Mouse (Mus musculus) midbrain, embryonic 14.5 days (tissue): ENCODE data around the gene Gm6034. TPM values are rescaled to one million over a fixed set of nuclear protein-coding genes. Genes with fewer than 3 reads are reported as not detected.
A peak's percentile ranks its signal among the peaks of the same experiment; 100 is the strongest.
"Not testable (repeated sequence)": the region's sequence is repeated elsewhere in the genome, so short reads cannot be mapped to it uniquely, and the experiment has no call there.

Experiments used
- ATAC-seq: fragments of 200-750 bp; cut with Nextera tagmentation; 2 replicates; pipeline ENCODE4 v1.8.0; 2017; ENCODE audit warnings: moderate number of reproducible peaks, moderate library complexity; ENCODE audit not compliant: low FRiP score, low TSS enrichment
- DNase-seq: peaks from one replicate; pipeline ENCODE4 v3.0.0-alpha.2; 2015
- H3K27ac ChIP-seq: fragments of 300-500 bp; sonication (generic); replicated peaks from 2 replicates; pipeline ENCODE4 v1.5.1; 2014; ENCODE audit warnings: mild to moderate bottlenecking, low read depth, low read length, moderate library complexity
- H3K27me3 ChIP-seq: fragments of 300-500 bp; sonication (generic); 2 replicates; pipeline ENCODE4 v1.6.1; 2014; ENCODE audit warnings: low read length, control low read depth, mixed read lengths; ENCODE audit not compliant: control insufficient read depth, insufficient read depth
- H3K36me3 ChIP-seq: fragments of 300-500 bp; sonication (generic); 2 replicates; pipeline ENCODE4 v1.6.1; 2014; ENCODE audit warnings: low read length, control low read depth; ENCODE audit not compliant: control insufficient read depth, insufficient read depth
- H3K4me1 ChIP-seq: fragments of 300-500 bp; sonication (generic); 2 replicates; pipeline ENCODE4 v1.6.1; 2014; ENCODE audit warnings: mild to moderate bottlenecking, antibody characterized with exemption, low read length, control low read depth; ENCODE audit not compliant: control insufficient read depth, insufficient read depth
- H3K4me2 ChIP-seq: fragments of 300-500 bp; sonication (generic); 2 replicates; pipeline ENCODE4 v1.6.1; 2014; ENCODE audit warnings: mild to moderate bottlenecking, low read length, moderate library complexity
- H3K4me3 ChIP-seq: fragments of 300-500 bp; sonication (generic); replicated peaks from 2 replicates; pipeline ENCODE4 v1.5.1; 2014; ENCODE audit warnings: low read depth, low read length
- H3K9ac ChIP-seq: fragments of 300-500 bp; sonication (generic); replicated peaks from 2 replicates; pipeline ENCODE4 v1.6.1; 2014; ENCODE audit warnings: mild to moderate bottlenecking, low read length, moderate library complexity
- H3K9me3 ChIP-seq: fragments of 300-500 bp; sonication (generic); 2 replicates; pipeline ENCODE4 v1.6.1; 2016; ENCODE audit warnings: low read length, control low read depth, mixed read lengths; ENCODE audit not compliant: control insufficient read depth
- WGBS: fragments of 180-500 bp; shearing (Covaris S2); extraction: QIAGEN DNeasy Blood & Tissue Kit; methylation state at CpG from one replicate; pipeline ENCODE4 v1.1.7; 2014; 5-methylcytosine and 5-hydroxymethylcytosine counted together
- polyA plus RNA-seq: library from polyadenylated mRNA; unstranded; fragments of >200 nt; fragmentation: Nextera tagmentation; extraction: Ambion mirVana; gene quantifications from 2 replicates; pipeline ENCODE4 v1.2.1, GENCODE M21; 2014

Gene Gm6034
- polyA plus RNA-seq, 1 experiment from 2014 or later = not detected

GRCm38 (mm10) chr17:36028879-36029619 lies 13.7 kb upstream of the Gm6034 start:
- H3K4me2 ChIP-seq = no peak overlapping the region
- H3K27me3 ChIP-seq = no peaks in the 10 kb centered on the region
- peaks cover 9% of the 10 kb centered on the region; the same call in 1 of the 2 replicates for H3K4me1 ChIP-seq
- ATAC-seq (no peak), DNase-seq (no peak)
- H3K9ac ChIP-seq = no peak overlapping the region
- no peaks in the 10 kb centered on the region for H3K9me3 ChIP-seq
- no peak overlapping the region for H3K4me3 ChIP-seq
- no peak overlapping the region for H3K27ac ChIP-seq
- no peaks in the 10 kb centered on the region for H3K36me3 ChIP-seq
- WGBS = 54% methylated on average over 7 of the region's 7 CpGs

- H3K4me2 ChIP-seq, H3K36me3 ChIP-seq, H3K9ac ChIP-seq, DNase-seq, H3K4me3 ChIP-seq, H3K27me3 ChIP-seq, H3K4me1 ChIP-seq, ATAC-seq, H3K27ac ChIP-seq, H3K9me3 ChIP-seq: not testable (repeated sequence)
- WGBS = 75% methylated on average over 2 of the region's 4 CpGs
Observed at GRCm38 (mm10) chr17:36030046-36030702, 12.6 kb upstream of the Gm6034 start.

- H3K36me3 ChIP-seq, ATAC-seq, H3K9me3 ChIP-seq, H3K27ac ChIP-seq, H3K9ac ChIP-seq, H3K27me3 ChIP-seq, H3K4me1 ChIP-seq: not testable (repeated sequence)
- H3K4me2 ChIP-seq = peak overlapping the region; percentile 73
- WGBS = 33% methylated on average over 8 of the region's 8 CpGs
- H3K4me3 ChIP-seq = peak overlapping the region; percentile 42; the same call in 1 of the 2 replicates
- peak; percentile 18 for DNase-seq
Observed at GRCm38 (mm10) chr17:36030703-36031582, 11.8 kb upstream of the Gm6034 start.

- Histone ChIP-seq H3K4me2 (peak overlapping the region; percentile 73), H3K9ac (peak overlapping the region; percentile 49; the same call in 1 of the 2 replicates), H3K4me3 (peak overlapping the region; percentile 42)
- WGBS = under 1% methylated on average over 40 of the region's 40 CpGs
- not testable (repeated sequence) for H3K27ac ChIP-seq, H3K36me3 ChIP-seq, H3K4me1 ChIP-seq, H3K27me3 ChIP-seq, H3K9me3 ChIP-seq
- DNase-seq = peak; percentile 59
- peak; percentile 62 for ATAC-seq
Observed at GRCm38 (mm10) chr17:36031583-36032331, 11.0 kb upstream of the Gm6034 start.

GRCm38 (mm10) chr17:36032351-36032875 lies 10.3 kb upstream of the Gm6034 start, which contains the start of gene H2-T23:
Gene H2-T23, minus strand, starts transcription at chr17:36032855.
- H3K4me3 ChIP-seq = peak within 1 kb of the TSS; percentile 42
- ATAC-seq = peak; percentile 37; the same call in 1 of the 2 replicates
- H3K4me2 ChIP-seq = peak within 1 kb of the TSS; percentile 73
- not testable (repeated sequence) for H3K27me3 ChIP-seq, H3K4me1 ChIP-seq, H3K27ac ChIP-seq, H3K9me3 ChIP-seq, H3K36me3 ChIP-seq
- DNase-seq = peak; percentile 38
- H3K9ac ChIP-seq = peak within 1 kb of the TSS; percentile 49; the same call in 1 of the 2 replicates
- whole genome bisulfite sequencing = 1% methylated on average over 24 of the region's 25 CpGs

- 59% methylated on average over 3 of the region's 3 CpGs for WGBS
- not testable (repeated sequence) for DNase-seq, H3K27me3 ChIP-seq, H3K9me3 ChIP-seq, ATAC-seq, H3K27ac ChIP-seq, H3K4me3 ChIP-seq, H3K36me3 ChIP-seq, H3K4me2 ChIP-seq, H3K4me1 ChIP-seq, H3K9ac ChIP-seq
Observed at GRCm38 (mm10) chr17:36034524-36034923, 8.2 kb upstream of the Gm6034 start.

GRCm38 (mm10) chr17:36035010-36035638 lies 7.6 kb upstream of the Gm6034 start:
- H3K4me2 ChIP-seq, H3K36me3 ChIP-seq, H3K27me3 ChIP-seq, H3K4me1 ChIP-seq, H3K4me3 ChIP-seq, ATAC-seq, H3K9me3 ChIP-seq, H3K27ac ChIP-seq, H3K9ac ChIP-seq: not testable (repeated sequence)
- WGBS = 41% methylated on average over 3 of the region's 3 CpGs
- peak; percentile 65 for DNase-seq
